Mouse (Mus musculus) ES-CJ7 (cell line): ENCODE data around the gene Slc25a16.
"Not testable (repeated sequence)": the region's sequence is repeated elsewhere in the genome, so short reads cannot be mapped to it uniquely, and the experiment has no call there.

ENCODE experiments used
- DNase-seq: peaks from one replicate; pipeline ENCODE4 v3.0.0; 2011; ENCODE audit warnings: low read depth, low spot score

Gene Slc25a16

GRCm38 (mm10) chr10:62902829-62903228 is 17.6 kb upstream of the Slc25a16 start:
- DNase-seq: peak; percentile 86

- peak; percentile 48 for DNase-seq
Observed at GRCm38 (mm10) chr10:62906336-62906735, 14.1 kb upstream of the Slc25a16 start.

GRCm38 (mm10) chr10:62908896-62909295 is 11.5 kb upstream of the Slc25a16 start, which contains the start of gene Tet1:
Gene Tet1 (minus strand): TSS chr10:62908996.
- not testable (repeated sequence) for DNase-seq

GRCm38 (mm10) chr10:62911120-62911519 is 9.3 kb upstream of the Slc25a16 start:
- DNase-seq: no peak

GRCm38 (mm10) chr10:62918985-62919384 is 1.4 kb upstream of the Slc25a16 start:
- no peak for DNase-seq

GRCm38 (mm10) chr10:62920766-62921156 is 328 bp downstream of the Slc25a16 start:
- DNase-seq: no peak

GRCm38 (mm10) chr10:62924096-62924635 is 3.7 kb downstream of the Slc25a16 start:
- DNase-seq: no peak

- peak; percentile 64 for DNase-seq
Observed at GRCm38 (mm10) chr10:62932381-62932780, 11.9 kb downstream of the Slc25a16 start.

- DNase-seq: no peak
Observed at GRCm38 (mm10) chr10:62944975-62945580, 24.6 kb downstream of the Slc25a16 start.

- peak; percentile 88 for DNase-seq
Observed at GRCm38 (mm10) chr10:62946738-62947471, 26.5 kb downstream of the Slc25a16 start, which contains the start of gene Dna2. Gene Dna2 (plus strand): TSS chr10:62947026.

- no peak for DNase-seq
Observed at GRCm38 (mm10) chr10:62948551-62948950, 28.1 kb downstream of the Slc25a16 start.

GRCm38 (mm10) chr10:62963956-62964355 is 43.5 kb downstream of the Slc25a16 start:
- no peak for DNase-seq

- DNase-seq: no peak
Observed at GRCm38 (mm10) chr10:62965796-62966195, 45.4 kb downstream of the Slc25a16 start.

- DNase-seq: no peak
Observed at GRCm38 (mm10) chr10:62966291-62966690, 45.9 kb downstream of the Slc25a16 start.

- DNase-seq: no peak
Observed at GRCm38 (mm10) chr10:62971821-62972220, 51.4 kb downstream of the Slc25a16 start.

- no peak for DNase-seq
Observed at GRCm38 (mm10) chr10:62979667-62980038, 59.2 kb downstream of the Slc25a16 start.

GRCm38 (mm10) chr10:62980039-62980954 is 59.9 kb downstream of the Slc25a16 start, which contains the start of gene Rufy2:
Gene Rufy2 (plus strand): TSS chr10:62980223.
- DNase-seq: peak; percentile 77

- no peak for DNase-seq
Observed at GRCm38 (mm10) chr10:62984072-62984471, 63.6 kb downstream of the Slc25a16 start.

- DNase-seq: no peak
Observed at GRCm38 (mm10) chr10:62984495-62984894, 64.1 kb downstream of the Slc25a16 start.

GRCm38 (mm10) chr10:62987341-62987740 is 66.9 kb downstream of the Slc25a16 start:
- DNase-seq: peak; percentile 84

GRCm38 (mm10) chr10:62990636-62991035 is 70.2 kb downstream of the Slc25a16 start:
- DNase-seq: peak; percentile 45

GRCm38 (mm10) chr10:62993991-62994390 is 73.6 kb downstream of the Slc25a16 start:
- peak; percentile 59 for DNase-seq
